Mouse (Mus musculus) layer of hippocampus, adult 2 months (tissue): ENCODE measurements around the gene Cacna2d1. TPM values are rescaled to one million over a fixed set of nuclear protein-coding genes. Genes with fewer than 3 reads are reported as not detected.
A peak's percentile ranks its signal among the peaks of the same experiment; 100 is the strongest.

Experiments
- DNase-seq, 2 experiments: peaks; one replicate each; pipeline ENCODE4 v3.0.0; 2022; ENCODE audit warnings: low spot score in 2 of 2
- H3K27ac ChIP-seq: fragments of 200-600 bp; 2 replicates; pipeline ENCODE4 v1.8.1; 2022
- H3K4me3 ChIP-seq: fragments of 200-600 bp; 2 replicates; pipeline ENCODE4 v1.8.1; 2022; ENCODE audit warnings: mild to moderate bottlenecking
- CTCF ChIP-seq: fragments of 200-600 bp; conservative IDR thresholded peaks from 2 replicates; pipeline ENCODE4 v1.8.1; 2022; ENCODE audit warnings: antibody characterized with exemption, mild to moderate bottlenecking, moderate library complexity
- total RNA-seq, 2 experiments: library from RNA; stranded (reverse); gene quantifications; 2 replicates each; pipeline ENCODE4 v1.2.3; 2021

Cacna2d1 gene
- total RNA-seq, 2 experiments from 2014 or later, result 164 to 168 TPM

DNA sequence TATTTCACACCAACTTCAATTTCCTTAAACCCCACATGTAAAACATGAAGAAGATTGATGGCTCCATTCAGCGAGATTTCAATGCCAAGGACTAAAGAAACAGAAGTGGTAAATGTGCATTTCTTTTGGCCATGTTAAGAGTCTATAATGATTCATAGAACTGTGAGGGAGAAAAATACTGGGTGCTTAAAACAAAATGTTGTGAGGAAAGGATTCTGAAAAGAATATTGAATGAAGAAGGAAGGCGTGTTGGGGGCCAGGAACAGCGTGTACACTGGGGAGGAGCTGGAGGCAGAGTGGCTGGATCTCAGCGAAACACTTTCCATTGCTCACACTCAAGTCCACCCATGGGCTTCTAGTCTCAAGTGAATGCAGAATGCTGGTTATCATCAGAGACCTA is 360.2 kb downstream of the Cacna2d1 start:
- DNase-seq, result no peak
- no peak overlapping the region for H3K27ac ChIP-seq
- no peak overlapping the region for H3K4me3 ChIP-seq
- no peak for TF ChIP-seq CTCF

DNA sequence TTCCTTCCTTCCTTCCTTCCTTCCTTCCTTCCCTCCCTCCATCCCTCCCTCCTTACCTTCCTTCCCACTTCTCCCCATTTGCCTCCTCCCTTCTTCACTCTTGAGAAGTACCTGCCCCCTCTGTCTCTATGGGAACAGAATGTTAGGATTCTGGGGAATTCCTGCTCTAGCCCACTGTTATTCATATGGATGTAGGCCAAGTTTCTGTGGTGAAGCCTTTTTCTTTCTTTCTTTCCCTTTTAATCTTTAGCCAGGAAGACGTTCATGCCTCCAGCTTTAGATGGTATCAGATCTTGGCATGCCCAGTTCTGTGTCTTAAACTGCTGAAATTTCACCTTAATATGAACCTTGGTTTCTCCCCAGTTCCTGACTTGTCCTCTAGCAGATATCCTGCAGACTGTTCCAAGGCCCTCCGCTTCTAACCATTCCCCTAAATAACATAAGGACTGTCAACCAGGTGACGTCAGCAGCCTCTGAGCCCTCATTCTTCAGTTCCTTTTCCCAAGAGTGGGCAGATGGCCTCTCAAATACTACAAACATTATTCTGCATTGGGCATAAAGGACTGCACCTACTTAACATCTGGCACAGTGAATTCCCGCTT is 362.8 kb downstream of the Cacna2d1 start:
- TF ChIP-seq CTCF, result no peak
- DNase-seq, result no peak
- Histone ChIP-seq H3K4me3 (no peak overlapping the region), H3K27ac (no peak overlapping the region)

DNA sequence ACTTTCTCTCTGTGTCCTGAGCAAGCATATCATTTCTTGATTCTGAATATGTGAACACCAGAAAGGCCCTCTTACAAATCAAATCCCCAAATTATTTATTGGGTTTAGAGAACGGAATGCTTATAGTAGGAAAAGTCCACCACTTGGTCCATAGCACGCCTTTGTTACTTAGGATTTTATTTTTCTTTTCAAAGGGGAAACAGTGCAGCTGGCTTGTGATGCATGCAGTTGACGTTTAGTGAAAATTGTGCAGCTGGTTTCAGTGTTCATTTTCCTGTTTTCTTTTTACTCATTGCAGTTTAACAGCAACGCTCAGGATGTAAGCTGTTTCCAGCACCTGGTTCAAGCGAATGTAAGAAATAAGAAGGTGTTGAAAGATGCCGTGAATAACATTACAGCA is 365.1 kb downstream of the Cacna2d1 start:
- Histone ChIP-seq H3K27ac (no peak overlapping the region), H3K4me3 (no peak overlapping the region)
- no peak for DNase-seq
- TF ChIP-seq CTCF, result no peak

DNA sequence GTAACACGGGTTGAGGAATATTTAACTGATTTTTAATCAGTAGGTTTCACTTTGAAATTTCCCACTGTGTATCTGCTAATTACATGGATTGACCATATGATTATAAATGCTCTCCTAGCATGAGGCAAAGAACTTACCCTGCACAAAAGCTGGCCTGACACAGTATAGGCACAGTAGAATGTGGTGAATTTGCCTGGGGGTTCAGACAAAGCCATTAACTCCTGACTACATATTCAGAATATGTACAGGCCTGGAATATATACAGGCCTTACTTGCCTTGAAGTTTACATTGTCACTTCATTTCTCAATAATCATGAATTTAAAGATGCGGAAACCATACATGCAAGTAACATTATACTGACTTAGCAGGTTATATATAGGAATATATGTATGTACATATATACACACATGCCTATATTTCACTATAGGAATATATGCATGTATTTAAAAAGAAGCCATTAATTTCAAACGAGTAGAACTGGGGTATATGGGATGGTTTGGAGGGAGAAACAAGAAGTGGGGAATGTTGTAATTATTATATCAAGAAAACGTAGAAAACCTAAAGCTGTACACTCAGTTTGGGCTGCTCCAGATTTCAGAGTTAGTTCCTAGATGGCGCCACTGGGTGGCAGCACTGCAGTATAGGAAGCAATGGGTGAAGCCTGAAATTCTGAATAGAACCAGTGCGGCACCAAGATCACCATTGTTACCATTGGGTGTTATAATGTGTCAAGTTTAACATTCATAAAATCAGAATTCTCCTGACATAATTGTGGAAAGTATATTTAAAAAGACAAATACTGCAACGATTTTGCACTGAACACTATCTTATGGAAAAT is 374.9 kb downstream of the Cacna2d1 start:
- TF ChIP-seq CTCF, result peak; percentile 99
- H3K4me3 ChIP-seq, result no peak overlapping the region
- peak; percentile 50 to 73 for DNase-seq
- H3K27ac ChIP-seq, result no peak overlapping the region

DNA sequence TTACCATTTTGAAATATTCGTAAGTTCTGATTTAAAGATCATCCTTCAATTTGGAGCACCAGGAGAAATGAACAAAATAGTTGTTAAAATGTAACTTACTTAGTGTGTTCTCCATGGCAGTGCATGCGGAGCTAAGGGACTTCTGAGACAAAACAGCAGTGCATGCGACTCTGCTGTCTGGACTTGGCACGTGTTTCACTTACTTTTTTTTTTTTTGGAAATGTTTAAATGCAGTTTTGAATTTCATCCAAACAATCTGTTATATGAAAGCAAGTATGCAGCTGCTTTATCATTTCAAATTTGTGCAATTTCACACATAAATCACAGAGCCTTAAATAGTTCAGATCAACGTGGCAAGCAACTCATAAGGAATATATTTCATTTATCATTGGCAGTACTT is 379.8 kb downstream of the Cacna2d1 start:
- no peak for DNase-seq
- H3K27ac ChIP-seq, result no peak overlapping the region
- no peak for TF ChIP-seq CTCF
- H3K4me3 ChIP-seq, result no peak overlapping the region

DNA sequence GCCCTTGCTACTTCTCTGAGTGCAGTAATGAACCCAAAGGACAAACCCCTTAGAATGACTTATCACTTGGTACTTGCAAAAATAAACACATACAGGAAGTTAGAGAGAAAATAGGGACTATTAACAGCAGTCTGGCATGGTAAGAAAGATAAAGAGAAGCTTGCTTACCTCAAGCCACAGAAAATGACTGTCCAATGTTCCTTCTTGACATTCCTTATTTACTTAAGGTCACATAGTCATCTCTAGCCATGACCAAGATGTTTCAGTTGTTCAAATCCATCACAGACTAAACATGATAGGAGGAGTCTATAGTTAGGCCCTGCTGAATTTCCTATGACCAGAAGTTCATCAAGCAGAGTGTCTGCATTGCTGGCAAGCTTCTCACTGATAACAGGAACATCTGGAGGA is 381.5 kb downstream of the Cacna2d1 start:
- no peak for DNase-seq
- no peak overlapping the region for H3K4me3 ChIP-seq
- no peak for TF ChIP-seq CTCF
- no peak overlapping the region for H3K27ac ChIP-seq

DNA sequence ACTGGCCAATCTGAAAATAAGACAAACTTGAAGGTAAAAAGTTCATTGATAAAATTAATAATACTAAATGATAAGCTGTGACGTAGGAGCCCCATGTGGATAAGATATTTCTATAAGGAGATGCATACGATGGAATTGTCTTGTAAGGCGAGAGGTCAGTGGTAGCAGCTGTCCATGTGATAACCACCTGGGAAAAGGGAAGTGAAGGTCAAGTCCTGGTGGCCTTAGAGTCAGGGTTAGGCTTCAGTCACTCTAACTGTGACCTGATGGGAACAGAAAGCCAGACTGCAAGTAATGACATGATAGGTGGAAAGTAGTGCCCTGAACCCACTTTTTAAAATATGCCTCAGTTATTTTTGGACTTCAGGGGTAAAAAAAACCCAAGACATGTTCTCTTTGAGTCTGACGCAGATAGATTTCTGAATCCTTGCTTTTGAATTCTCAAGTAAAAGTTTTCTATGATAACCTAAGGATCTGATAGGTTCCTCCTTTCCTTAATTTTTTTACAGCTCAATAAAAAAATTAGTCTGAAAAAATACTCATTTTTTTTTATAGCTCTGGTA is 383.3 kb downstream of the Cacna2d1 start:
- no peak overlapping the region for H3K4me3 ChIP-seq
- TF ChIP-seq CTCF, result no peak
- no peak overlapping the region for H3K27ac ChIP-seq
- no peak for DNase-seq

DNA sequence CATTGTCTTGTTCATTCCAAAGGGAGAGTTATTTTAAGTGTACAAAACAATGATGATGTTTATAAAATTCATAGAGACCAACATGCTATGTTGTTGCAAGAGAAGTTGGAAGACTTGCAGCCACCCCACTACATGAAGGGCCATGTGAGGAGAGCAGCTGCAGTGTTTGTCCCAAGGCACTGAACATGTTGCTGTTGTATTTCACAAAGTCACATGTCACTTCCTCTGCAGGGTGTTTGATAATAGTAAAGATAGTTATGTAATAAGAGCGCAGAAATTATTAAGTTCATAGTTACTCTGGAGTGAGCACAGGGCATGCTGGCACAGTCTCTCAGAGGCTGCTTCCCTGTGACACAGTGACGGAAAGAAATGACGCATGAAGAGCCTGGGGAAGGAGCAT is 392.1 kb downstream of the Cacna2d1 start:
- TF ChIP-seq CTCF, result no peak
- H3K27ac ChIP-seq, result no peak overlapping the region

DNA sequence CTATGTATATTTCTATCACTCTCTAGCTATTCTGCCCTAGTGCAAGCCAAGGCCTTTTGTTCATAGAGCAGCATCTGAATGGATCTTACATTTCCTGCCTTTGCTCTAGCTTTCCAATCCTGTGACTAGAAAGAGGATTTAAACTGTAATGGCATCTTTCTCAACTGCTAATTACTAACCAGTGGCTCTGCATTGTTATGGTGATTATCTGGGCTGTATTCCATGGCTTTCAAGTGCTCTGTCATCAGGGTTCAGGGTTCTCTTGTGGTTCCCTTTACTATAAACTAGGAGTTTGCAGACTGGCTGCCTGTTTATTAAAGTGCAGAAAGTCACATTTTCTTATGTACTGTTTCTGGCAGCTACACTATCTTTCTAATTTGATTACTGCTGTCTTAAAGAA is 410.9 kb downstream of the Cacna2d1 start:
- Histone ChIP-seq H3K27ac (no peak overlapping the region), H3K4me3 (no peak overlapping the region)
- no peak for TF ChIP-seq CTCF
- DNase-seq, result no peak

More for the DNA sequence above, 392.1 kb downstream of the Cacna2d1 start:
- H3K4me3 ChIP-seq, result no peak overlapping the region
- DNase-seq, result no peak

DNA sequence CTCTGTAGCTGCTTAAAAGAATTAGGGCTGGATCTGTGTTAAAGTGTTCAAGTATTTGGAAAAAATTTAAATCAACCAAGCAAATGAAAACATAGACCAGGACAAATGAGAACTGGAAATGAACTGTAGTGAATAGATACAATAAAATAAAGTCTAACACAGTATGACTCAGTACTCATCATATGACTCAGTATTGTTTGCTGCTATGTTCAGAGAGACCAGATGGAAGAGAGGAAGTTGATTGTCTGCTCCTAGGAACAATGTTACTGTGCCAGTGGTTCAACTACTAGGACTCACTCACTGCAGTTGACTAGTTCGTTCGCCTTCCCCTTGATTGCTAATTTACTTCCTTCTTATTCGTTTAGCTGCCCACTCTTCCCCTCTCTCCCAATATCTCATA is 421.3 kb downstream of the Cacna2d1 start:
- DNase-seq, result peak; percentile 21 to 47

DNA sequence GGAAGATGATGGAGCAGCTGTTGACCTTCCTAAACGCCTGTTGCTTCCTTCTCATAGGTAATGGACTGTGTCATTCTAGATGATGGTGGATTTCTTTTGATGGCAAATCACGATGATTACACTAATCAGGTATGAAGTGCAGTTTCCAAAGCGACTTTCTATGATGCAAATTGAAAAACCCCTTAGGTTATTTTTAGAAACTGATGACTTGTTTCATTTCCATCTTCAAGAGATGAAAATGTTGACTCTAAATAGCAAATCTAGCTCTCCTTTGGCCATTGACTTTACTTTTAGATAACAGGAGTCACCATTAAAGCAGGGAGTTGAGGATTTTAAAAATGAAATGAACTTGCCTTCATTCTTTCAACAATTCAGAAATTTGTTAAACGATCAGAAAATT is 423.2 kb downstream of the Cacna2d1 start:
- no peak for DNase-seq
- Histone ChIP-seq H3K4me3 (no peak overlapping the region), H3K27ac (no peak overlapping the region)
- no peak for TF ChIP-seq CTCF

More for the DNA sequence above, 421.3 kb downstream of the Cacna2d1 start:
- Histone ChIP-seq H3K4me3 (no peak overlapping the region), H3K27ac (no peak overlapping the region)
- no peak for TF ChIP-seq CTCF

DNA sequence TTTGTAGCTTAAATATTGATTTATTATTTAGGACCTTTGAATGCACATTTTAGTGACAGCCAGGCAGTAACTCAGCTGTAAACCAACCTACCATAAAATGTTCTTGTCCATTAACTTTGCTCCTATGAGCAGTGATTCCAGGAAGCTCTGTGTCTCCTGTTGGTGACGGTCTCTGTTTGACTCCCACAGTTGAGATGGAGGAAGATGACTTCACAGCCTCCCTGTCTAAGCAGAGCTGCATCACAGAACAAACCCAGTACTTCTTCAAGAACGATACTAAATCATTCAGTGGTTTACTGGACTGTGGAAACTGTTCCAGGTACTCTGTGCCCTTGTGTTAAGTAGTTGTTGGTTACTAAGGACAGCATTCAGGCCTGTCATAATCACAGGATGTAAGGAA is 427.6 kb downstream of the Cacna2d1 start:
- TF ChIP-seq CTCF, result no peak
- Histone ChIP-seq H3K27ac (no peak overlapping the region), H3K4me3 (no peak overlapping the region)
- DNase-seq, result no peak

DNA sequence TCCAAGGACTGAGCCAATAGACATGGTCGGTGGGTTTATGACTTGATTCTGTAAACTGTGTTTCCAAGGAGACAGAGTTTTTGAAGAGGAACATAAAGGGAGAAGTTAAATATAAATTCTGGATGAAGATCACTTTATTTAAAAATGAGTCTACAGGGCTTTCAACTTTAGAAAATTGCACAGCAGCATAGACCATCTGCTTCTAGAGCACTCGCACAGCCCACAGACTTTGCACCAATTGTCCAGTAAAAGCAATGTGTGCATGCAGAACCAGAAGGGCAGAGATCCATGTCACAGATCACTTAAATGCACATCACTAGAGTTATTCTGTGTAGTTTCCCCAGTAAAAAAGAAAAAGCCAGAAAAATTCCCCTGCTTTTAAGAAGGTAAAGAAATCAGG is 428.7 kb downstream of the Cacna2d1 start:
- DNase-seq, result no peak
- no peak overlapping the region for H3K27ac ChIP-seq
- TF ChIP-seq CTCF, result no peak
- H3K4me3 ChIP-seq, result no peak overlapping the region

DNA sequence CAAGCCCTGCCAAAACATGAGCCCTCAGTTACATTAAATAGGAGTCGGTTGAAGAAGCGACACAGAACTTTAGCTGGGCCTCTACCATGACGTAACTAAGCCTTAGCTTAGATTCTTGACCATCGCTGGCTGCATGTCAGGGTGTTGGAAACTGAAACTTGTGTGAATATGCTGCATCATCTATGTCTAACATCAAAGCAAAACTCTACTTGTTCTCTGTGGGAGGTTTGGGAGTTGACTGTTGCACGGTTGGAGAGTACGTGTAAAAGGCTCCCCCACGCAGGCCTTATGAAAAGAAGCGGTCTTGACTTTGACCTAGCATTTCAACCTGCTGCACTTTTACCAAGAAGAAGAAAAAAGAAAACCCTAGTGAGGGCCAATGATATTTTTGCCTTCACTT is 436.2 kb downstream of the Cacna2d1 start:
- TF ChIP-seq CTCF, result no peak

More for the DNA sequence above, 436.2 kb downstream of the Cacna2d1 start:
- DNase-seq, result no peak
- Histone ChIP-seq H3K4me3 (no peak overlapping the region), H3K27ac (no peak overlapping the region)
